Mouse (Mus musculus) myocyte (in vitro differentiated cells): ENCODE measurements around the gene Hmga1. TPM values are rescaled to one million over a fixed set of nuclear protein-coding genes. Genes with fewer than 3 reads are reported as not detected.

Source experiments
- H3K27me3 ChIP-seq: one replicate; pipeline ENCODE4 v1.6.1; 2011; ENCODE audit not compliant: control insufficient read depth, insufficient read depth, insufficient read length
- H3K36me3 ChIP-seq: one replicate; pipeline ENCODE4 v1.6.1; 2011; ENCODE audit not compliant: control insufficient read depth, insufficient read depth
- H3K4me2 ChIP-seq: one replicate; pipeline ENCODE4 v1.6.1; 2011; ENCODE audit warnings: low read depth, control low read depth
- H3K4me3 ChIP-seq: one replicate; pipeline ENCODE4 v1.5.1; 2011; ENCODE audit warnings: mild to moderate bottlenecking, control low read depth, moderate library complexity
- H3K79me2 ChIP-seq: one replicate; pipeline ENCODE4 v1.6.1; 2011; ENCODE audit not compliant: control insufficient read depth, insufficient read depth
- H3ac ChIP-seq: one replicate; pipeline ENCODE4 v1.6.1; 2011; ENCODE audit not compliant: control insufficient read depth, insufficient read length
- CEBPB ChIP-seq: IDR thresholded peaks from 2 replicates; pipeline ENCODE4 v1.6.1; 2011; ENCODE audit warnings: mild to moderate bottlenecking, moderate library complexity; ENCODE audit not compliant: poor library complexity, insufficient read depth, severe bottlenecking
- E2F4 ChIP-seq: IDR thresholded peaks from one replicate; pipeline ENCODE4 v1.6.1; 2011; ENCODE audit warnings: mild to moderate bottlenecking, control low read depth, moderate library complexity; ENCODE audit not compliant: insufficient read depth
- MAX ChIP-seq: IDR thresholded peaks from one replicate; pipeline ENCODE4 v1.6.1; 2011; ENCODE audit warnings: low read depth, mild to moderate bottlenecking, control low read depth
- MYOD1 ChIP-seq, 3 experiments: IDR thresholded peaks; one replicate each; pipeline ENCODE4 v1.6.1; 2011; ENCODE audit warnings: control low read depth in 2 of 3, low read depth in 2 of 3, mild to moderate bottlenecking in 2 of 3, moderate library complexity in 1 of 3; ENCODE audit not compliant: insufficient read length in 2 of 3, control insufficient read depth in 1 of 3
- MYOG ChIP-seq, 3 experiments: IDR thresholded peaks; one replicate each; pipeline ENCODE4 v1.6.1; 2011; ENCODE audit warnings: control low read depth in 2 of 3, low read depth in 2 of 3, mild to moderate bottlenecking in 2 of 3; ENCODE audit not compliant: insufficient read length in 2 of 3, control insufficient read depth in 1 of 3, insufficient read depth in 1 of 3
- POLR2A ChIP-seq: IDR thresholded peaks from one replicate; pipeline ENCODE4 v1.6.1; 2011; ENCODE audit warnings: low read depth, mild to moderate bottlenecking, control low read depth, moderate library complexity; ENCODE audit not compliant: insufficient read length
- POLR2AphosphoS2 ChIP-seq: IDR thresholded peaks from one replicate; pipeline ENCODE4 v1.6.1; 2011; ENCODE audit warnings: low read depth, control low read depth; ENCODE audit not compliant: insufficient read length
- REST ChIP-seq: IDR thresholded peaks from one replicate; pipeline ENCODE4 v1.6.1; 2011; ENCODE audit warnings: mild to moderate bottlenecking, control low read depth, moderate library complexity; ENCODE audit not compliant: insufficient read depth, insufficient read length
- SRF ChIP-seq: IDR thresholded peaks from one replicate; pipeline ENCODE4 v1.6.1; 2011; ENCODE audit warnings: low read depth; ENCODE audit not compliant: control insufficient read depth, insufficient read length
- TCF12 ChIP-seq: IDR thresholded peaks from one replicate; pipeline ENCODE4 v1.6.1; 2011; ENCODE audit warnings: mild to moderate bottlenecking, control low read depth; ENCODE audit not compliant: poor library complexity, insufficient read depth, severe bottlenecking
- TCF3 ChIP-seq: IDR thresholded peaks from one replicate; pipeline ENCODE4 v1.6.1; 2011; ENCODE audit warnings: low read depth, control low read depth; ENCODE audit not compliant: insufficient read length
- USF1 ChIP-seq: IDR thresholded peaks from one replicate; pipeline ENCODE4 v1.6.1; 2011; ENCODE audit warnings: low read depth, mild to moderate bottlenecking, control low read depth, moderate library complexity
- polyA plus RNA-seq: library from polyadenylated mRNA; unstranded; fragments of >200 nt; fragmentation: generic; extraction: Trizol; gene quantifications from one replicate; pipeline ENCODE4 v1.2.1, GENCODE M21; 2012; ENCODE audit warnings: missing spikeins

Hmga1 gene
- polyA plus RNA-seq, 1 experiment: 60.9 TPM

GRCm38 (mm10) chr17:27586661-27587060 is 30.4 kb downstream of the Hmga1 start:
- Histone ChIP-seq H3K4me2 (no peak overlapping the region), H3K27me3 (no peaks in the 10 kb centered on the region), H3ac (no peak overlapping the region), H3K36me3 (no peaks in the 10 kb centered on the region), H3K79me2 (peaks cover 15% of the 10 kb centered on the region), H3K4me3 (no peak overlapping the region)
- TF ChIP-seq SRF (no peak), MYOG (IDR thresholded peaks at IDR 0.05; ENCODE audit: control insufficient read depth in 1 of 3, insufficient read depth in 1 of 3, insufficient read length in 2 of 3, low read depth in 2 of 3) (no peak), TCF12 (no peak), POLR2A (no peak), TCF3 (no peak), POLR2AphosphoS2 (no peak), E2F4 (no peak), CEBPB (no peak), MYOD1 (IDR thresholded peaks at IDR 0.05; ENCODE audit: control insufficient read depth in 1 of 3, insufficient read length in 2 of 3, low read depth in 2 of 3) (no peak), REST (no peak), MAX (no peak), USF1 (no peak)

GRCm38 (mm10) chr17:27587252-27587651 is 31.0 kb downstream of the Hmga1 start:
- TF ChIP-seq REST: no peak
- no peak for TF ChIP-seq USF1
- TF ChIP-seq E2F4: no peak
- TF ChIP-seq MAX: no peak
- no peak for TF ChIP-seq POLR2AphosphoS2
- no peak for TF ChIP-seq MYOG (IDR thresholded peaks at IDR 0.05; ENCODE audit: control insufficient read depth in 1 of 3, insufficient read depth in 1 of 3, insufficient read length in 2 of 3, low read depth in 2 of 3)
- no peak for TF ChIP-seq MYOD1 (IDR thresholded peaks at IDR 0.05; ENCODE audit: control insufficient read depth in 1 of 3, insufficient read length in 2 of 3, low read depth in 2 of 3)
- TF ChIP-seq TCF12: no peak
- TF ChIP-seq POLR2A: no peak
- TF ChIP-seq CEBPB: no peak
- no peak for TF ChIP-seq SRF
- no peak for TF ChIP-seq TCF3
- H3K4me3 ChIP-seq: no peak overlapping the region

GRCm38 (mm10) chr17:27588231-27588630 is 31.9 kb downstream of the Hmga1 start:
- H3K4me2 ChIP-seq: no peak overlapping the region
- H3ac ChIP-seq: no peak overlapping the region
- no peaks in the 10 kb centered on the region for H3K36me3 ChIP-seq
- H3K4me3 ChIP-seq: no peak overlapping the region
- no peaks in the 10 kb centered on the region for H3K27me3 ChIP-seq
- TF ChIP-seq POLR2A: no peak
- no peak for TF ChIP-seq CEBPB
- no peak for TF ChIP-seq MAX
- no peak for TF ChIP-seq USF1
- TF ChIP-seq REST: no peak
- TF ChIP-seq SRF: no peak
- TF ChIP-seq TCF3: no peak
- TF ChIP-seq MYOD1 (IDR thresholded peaks at IDR 0.05; ENCODE audit: control insufficient read depth in 1 of 3, insufficient read length in 2 of 3, low read depth in 2 of 3): no peak
- H3K79me2 ChIP-seq: peaks cover 22% of the 10 kb centered on the region

More at GRCm38 (mm10) chr17:27587252-27587651, 31.0 kb downstream of the Hmga1 start:
- Histone ChIP-seq H3ac (no peak overlapping the region), H3K4me2 (no peak overlapping the region), H3K79me2 (peaks cover 15% of the 10 kb centered on the region), H3K27me3 (no peaks in the 10 kb centered on the region), H3K36me3 (no peaks in the 10 kb centered on the region)

GRCm38 (mm10) chr17:27591826-27592564 is 35.7 kb downstream of the Hmga1 start:
- TF ChIP-seq E2F4 (no peak), MYOD1 (IDR thresholded peaks at IDR 0.05; ENCODE audit: control insufficient read depth in 1 of 3, insufficient read length in 2 of 3, low read depth in 2 of 3) (no peak), SRF (no peak), MAX (no peak), TCF3 (no peak), CEBPB (no peak)

GRCm38 (mm10) chr17:27592565-27592910 is 36.2 kb downstream of the Hmga1 start:
- Histone ChIP-seq H3ac (no peak overlapping the region), H3K4me3 (no peak overlapping the region), H3K4me2 (no peak overlapping the region), H3K27me3 (no peaks in the 10 kb centered on the region), H3K36me3 (peaks cover 6% of the 10 kb centered on the region), H3K79me2 (peaks cover 18% of the 10 kb centered on the region)
- TF ChIP-seq MYOD1 (IDR thresholded peaks at IDR 0.05; ENCODE audit: control insufficient read depth in 1 of 3, insufficient read length in 2 of 3, low read depth in 2 of 3) (peak in 1 of 3 experiments; percentile 3), POLR2A (no peak)

More at GRCm38 (mm10) chr17:27591826-27592564, 35.7 kb downstream of the Hmga1 start:
- Histone ChIP-seq H3K4me2 (no peak overlapping the region), H3ac (no peak overlapping the region), H3K27me3 (no peaks in the 10 kb centered on the region), H3K79me2 (peaks cover 18% of the 10 kb centered on the region), H3K4me3 (no peak overlapping the region), H3K36me3 (peaks cover 6% of the 10 kb centered on the region)
